Mouse (Mus musculus): Measurements from ENCODE around the gene Phf12. TPM values are rescaled to one million over a fixed set of nuclear protein-coding genes. Genes with fewer than 3 reads are reported as not detected.

Phf12 gene
- polyA plus RNA-seq, 1 experiment from 2014 or later = 14.5 TPM

DNA sequence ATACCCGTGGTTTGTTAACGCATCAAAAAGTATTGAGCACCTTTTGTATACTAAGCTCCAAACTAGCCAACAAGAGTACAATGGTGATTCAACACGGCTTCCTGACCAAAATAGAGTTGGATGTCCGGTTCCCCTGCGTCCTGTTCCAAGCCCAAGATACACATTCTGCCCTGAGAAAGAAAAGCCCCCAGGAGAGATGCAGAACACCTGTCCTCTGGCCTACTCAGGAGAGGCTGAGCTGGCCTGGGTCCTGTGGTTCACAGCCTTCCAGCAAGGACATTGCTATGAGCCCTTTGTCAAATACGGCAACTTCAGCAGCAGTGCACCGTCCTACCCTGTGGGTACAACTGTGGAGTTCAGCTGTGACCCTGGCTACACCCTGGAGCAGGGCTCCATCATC is 9.0 kb upstream of the Phf12 start:
- no peak for DNase-seq (ENCODE audit: low spot score)
- no peak for ATAC-seq (replicated peaks; ENCODE audit: insufficient number of reproducible peaks, low FRiP score, low TSS enrichment, low read depth)
- no peak overlapping the region for H3K4me2 ChIP-seq (ENCODE audit: low read depth, low read length)
- H3K36me3 ChIP-seq (replicated peaks; ENCODE audit: control insufficient read depth, insufficient read depth, low read depth, low read length) = no peaks in the 10 kb centered on the region
- no peaks in the 10 kb centered on the region for H3K9me3 ChIP-seq (replicated peaks; ENCODE audit: control insufficient read depth, low read length)
- no peak overlapping the region for H3K27ac ChIP-seq (replicated peaks; ENCODE audit: low read depth, low read length)
- WGBS = 86% methylated on average over 7 of the region's 7 CpGs
- H3K9ac ChIP-seq (replicated peaks; ENCODE audit: low read length) = no peak overlapping the region
- no peak overlapping the region for H3K4me3 ChIP-seq (ENCODE audit: low read depth, low read length)
- no peaks in the 10 kb centered on the region for H3K27me3 ChIP-seq (ENCODE audit: control insufficient read depth, insufficient read depth, low read length)
- H3K4me1 ChIP-seq (ENCODE audit: control insufficient read depth, insufficient read depth, low read length) = no peaks in the 10 kb centered on the region

DNA sequence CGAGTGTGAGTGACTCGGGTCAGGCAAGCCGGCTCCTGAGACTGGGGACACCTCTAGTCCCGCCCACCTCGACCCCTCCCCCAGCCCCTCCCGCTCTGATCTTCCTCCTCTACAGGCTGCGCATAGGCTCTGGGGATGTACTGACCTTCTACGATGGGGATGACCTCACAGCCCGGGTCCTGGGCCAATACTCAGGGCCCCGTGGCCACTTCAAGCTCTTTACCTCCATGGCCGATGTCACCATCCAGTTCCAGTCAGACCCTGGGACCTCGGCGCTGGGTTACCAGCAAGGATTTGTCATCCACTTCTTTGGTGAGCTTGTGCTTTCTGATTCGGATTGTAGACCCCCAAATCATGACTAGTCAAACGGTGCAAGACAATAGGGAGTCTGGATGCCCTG is 8.2 kb upstream of the Phf12 start:
- H3K9ac ChIP-seq (replicated peaks; ENCODE audit: low read length) = no peak overlapping the region
- no peak overlapping the region for H3K4me2 ChIP-seq (ENCODE audit: low read depth, low read length)
- H3K36me3 ChIP-seq (replicated peaks; ENCODE audit: control insufficient read depth, insufficient read depth, low read depth, low read length) = no peaks in the 10 kb centered on the region
- WGBS = 46% methylated on average over 15 of the region's 15 CpGs
- H3K9me3 ChIP-seq (replicated peaks; ENCODE audit: control insufficient read depth, low read length) = no peaks in the 10 kb centered on the region
- H3K4me3 ChIP-seq (ENCODE audit: low read depth, low read length) = no peak overlapping the region
- no peaks in the 10 kb centered on the region for H3K27me3 ChIP-seq (ENCODE audit: control insufficient read depth, insufficient read depth, low read length)
- H3K27ac ChIP-seq (replicated peaks; ENCODE audit: low read depth, low read length) = no peak overlapping the region
- DNase-seq (ENCODE audit: low spot score) = no peak
- H3K4me1 ChIP-seq (ENCODE audit: control insufficient read depth, insufficient read depth, low read length) = no peaks in the 10 kb centered on the region
- no peak for ATAC-seq (replicated peaks; ENCODE audit: insufficient number of reproducible peaks, low FRiP score, low TSS enrichment, low read depth)

DNA sequence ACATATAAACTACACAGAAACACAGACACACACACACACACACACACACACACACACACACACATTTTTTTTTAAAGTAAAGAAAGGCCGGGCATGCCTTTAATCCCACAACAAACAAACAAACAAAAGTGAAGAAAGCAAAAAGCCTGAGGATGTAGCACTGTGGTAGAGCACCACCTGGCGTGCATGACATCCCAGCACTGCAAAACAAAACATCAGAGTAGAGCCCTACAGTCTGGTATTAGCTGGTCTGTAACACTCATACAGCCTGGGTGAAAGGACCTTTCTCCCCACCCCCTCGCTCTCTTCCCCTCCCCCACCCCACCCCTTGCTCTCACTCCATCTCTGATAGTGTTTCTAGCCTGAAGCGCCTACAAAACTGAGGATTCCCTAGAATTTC is 6.7 kb upstream of the Phf12 start:
- no peaks in the 10 kb centered on the region for H3K4me1 ChIP-seq (ENCODE audit: control insufficient read depth, insufficient read depth, low read length)
- H3K27ac ChIP-seq (replicated peaks; ENCODE audit: low read depth, low read length) = no peak overlapping the region
- no peaks in the 10 kb centered on the region for H3K9me3 ChIP-seq (replicated peaks; ENCODE audit: control insufficient read depth, low read length)
- no peak overlapping the region for H3K4me3 ChIP-seq (ENCODE audit: low read depth, low read length)
- H3K9ac ChIP-seq (replicated peaks; ENCODE audit: low read length) = no peak overlapping the region
- DNase-seq (ENCODE audit: low spot score) (no peak), ATAC-seq (replicated peaks; ENCODE audit: insufficient number of reproducible peaks, low FRiP score, low TSS enrichment, low read depth) (no peak)
- no peaks in the 10 kb centered on the region for H3K27me3 ChIP-seq (ENCODE audit: control insufficient read depth, insufficient read depth, low read length)
- H3K4me2 ChIP-seq (ENCODE audit: low read depth, low read length) = no peak overlapping the region
- 25% methylated on average over 4 of the region's 4 CpGs for WGBS
- H3K36me3 ChIP-seq (replicated peaks; ENCODE audit: control insufficient read depth, insufficient read depth, low read depth, low read length) = no peaks in the 10 kb centered on the region

DNA sequence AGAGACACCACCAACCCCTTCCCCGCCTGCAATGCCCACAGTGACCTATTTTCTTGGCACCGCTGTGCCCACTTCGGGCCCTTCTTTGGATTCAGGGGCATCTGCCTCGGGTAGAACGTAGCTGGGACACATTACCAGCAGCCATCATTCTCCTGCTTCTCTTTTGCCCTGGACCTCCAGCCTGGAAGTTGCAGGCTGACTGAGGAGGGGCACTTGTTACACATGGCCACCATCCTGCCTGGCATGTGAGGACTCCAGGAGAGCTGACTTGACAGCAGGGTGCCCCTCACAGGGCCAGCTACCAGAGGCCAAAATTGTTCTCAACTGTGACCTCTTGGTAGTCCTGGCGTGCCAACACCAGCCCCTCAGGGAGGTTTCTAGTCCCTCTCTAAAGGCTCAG is 4.4 kb upstream of the Phf12 start:
- H3K9me3 ChIP-seq (replicated peaks; ENCODE audit: control insufficient read depth, low read length) = no peaks in the 10 kb centered on the region
- no peaks in the 10 kb centered on the region for H3K4me1 ChIP-seq (ENCODE audit: control insufficient read depth, insufficient read depth, low read length)
- H3K4me3 ChIP-seq (ENCODE audit: low read depth, low read length) = no peak overlapping the region
- H3K27me3 ChIP-seq (ENCODE audit: control insufficient read depth, insufficient read depth, low read length) = no peaks in the 10 kb centered on the region
- ATAC-seq (replicated peaks; ENCODE audit: insufficient number of reproducible peaks, low FRiP score, low TSS enrichment, low read depth) = no peak
- H3K27ac ChIP-seq (replicated peaks; ENCODE audit: low read depth, low read length) = no peak overlapping the region
- no peak overlapping the region for H3K9ac ChIP-seq (replicated peaks; ENCODE audit: low read length)
- H3K36me3 ChIP-seq (replicated peaks; ENCODE audit: control insufficient read depth, insufficient read depth, low read depth, low read length) = no peaks in the 10 kb centered on the region
- no peak overlapping the region for H3K4me2 ChIP-seq (ENCODE audit: low read depth, low read length)
- no peak for DNase-seq (ENCODE audit: low spot score)
- 83% methylated on average over 6 of the region's 6 CpGs for WGBS

DNA sequence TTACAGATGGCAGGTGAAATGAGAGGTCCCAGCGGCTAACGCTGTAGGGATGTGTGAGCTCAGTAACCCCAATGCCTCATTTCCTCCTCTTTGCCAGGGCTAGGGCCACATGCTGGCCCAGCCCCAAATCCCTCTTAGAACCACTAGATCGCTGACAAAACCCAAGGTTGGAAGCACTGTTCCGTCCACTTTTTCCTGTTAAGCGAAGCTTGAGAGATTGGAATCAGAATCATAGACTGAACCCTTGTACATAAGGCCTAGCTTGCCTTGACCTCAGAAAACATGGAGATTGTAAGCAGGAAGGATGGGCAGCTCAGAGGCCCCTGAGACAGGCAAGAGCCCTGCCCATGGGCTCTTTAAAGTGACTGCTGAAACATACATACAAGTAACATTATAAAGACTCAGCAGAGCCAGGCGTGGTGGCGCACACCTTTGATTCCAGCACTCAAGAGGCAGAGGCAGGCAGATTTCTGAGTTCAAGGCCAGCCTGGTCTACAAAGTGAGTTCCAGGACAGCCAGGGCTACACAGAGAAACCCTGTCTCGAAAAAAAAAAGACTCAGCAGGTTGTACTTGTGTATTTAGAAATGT is 3.2 kb upstream of the Phf12 start:
- H3K4me2 ChIP-seq (ENCODE audit: low read depth, low read length) = no peak overlapping the region
- DNase-seq (ENCODE audit: low spot score) (no peak), ATAC-seq (replicated peaks; ENCODE audit: insufficient number of reproducible peaks, low FRiP score, low TSS enrichment, low read depth) (no peak)
- H3K27ac ChIP-seq (replicated peaks; ENCODE audit: low read depth, low read length) = no peak overlapping the region
- H3K9me3 ChIP-seq (replicated peaks; ENCODE audit: control insufficient read depth, low read length) = no peaks in the 10 kb centered on the region
- WGBS = 80% methylated on average over 8 of the region's 8 CpGs
- H3K4me3 ChIP-seq (ENCODE audit: low read depth, low read length) = no peak overlapping the region
- H3K4me1 ChIP-seq (ENCODE audit: control insufficient read depth, insufficient read depth, low read length) = no peaks in the 10 kb centered on the region
- H3K36me3 ChIP-seq (replicated peaks; ENCODE audit: control insufficient read depth, insufficient read depth, low read depth, low read length) = no peaks in the 10 kb centered on the region
- no peak overlapping the region for H3K9ac ChIP-seq (replicated peaks; ENCODE audit: low read length)
- no peaks in the 10 kb centered on the region for H3K27me3 ChIP-seq (ENCODE audit: control insufficient read depth, insufficient read depth, low read length)

DNA sequence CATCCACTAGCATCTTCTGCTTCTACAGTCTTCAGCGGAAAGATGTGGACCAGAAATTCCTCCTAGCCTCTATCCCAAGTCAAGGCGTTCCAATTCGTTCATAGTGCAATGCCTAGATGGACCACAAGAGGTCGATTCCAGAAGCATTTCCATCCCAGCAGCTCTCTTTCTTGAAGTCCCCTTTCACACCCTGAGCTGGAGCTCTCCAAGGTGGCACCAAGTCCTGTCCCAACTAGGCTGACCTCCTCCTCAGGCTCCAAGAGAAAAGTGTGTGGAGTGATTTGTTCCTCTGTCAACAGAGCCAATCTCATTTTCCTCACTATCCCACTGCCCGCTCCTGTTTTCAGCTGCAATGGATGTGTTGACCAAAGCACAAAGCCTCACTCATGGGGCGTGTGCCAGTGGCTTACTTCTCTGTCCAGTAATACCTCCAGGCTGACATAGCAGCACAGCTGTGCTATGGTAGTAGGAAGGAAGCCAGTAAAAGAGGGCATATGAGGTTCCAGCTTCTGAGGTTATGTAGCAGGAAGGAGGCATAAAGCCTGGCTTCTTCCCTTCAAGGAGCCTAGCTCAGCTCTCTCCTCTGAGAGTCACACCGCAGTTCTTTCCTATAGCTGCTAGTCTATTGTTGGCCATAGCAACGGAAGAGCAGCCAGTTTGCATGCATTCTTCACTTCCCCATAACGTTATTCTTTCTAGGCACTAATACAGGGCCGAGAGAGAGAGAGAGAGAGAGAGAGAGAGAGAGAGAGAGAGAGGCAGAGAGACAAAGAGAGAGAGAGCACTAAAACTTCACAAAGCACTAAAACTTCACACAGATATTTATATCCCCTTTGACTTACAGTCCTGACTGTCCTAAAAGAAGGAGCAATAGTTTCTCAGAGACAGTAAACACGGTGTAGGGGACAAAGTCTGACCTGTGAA is 2.0 kb upstream of the Phf12 start:
- WGBS = 35% methylated on average over 11 of the region's 11 CpGs
- Histone ChIP-seq H3K27ac (replicated peaks; ENCODE audit: low read depth, low read length) (no peak overlapping the region), H3K27me3 (ENCODE audit: control insufficient read depth, insufficient read depth, low read length) (no peaks in the 10 kb centered on the region), H3K4me1 (ENCODE audit: control insufficient read depth, insufficient read depth, low read length) (no peaks in the 10 kb centered on the region), H3K4me3 (ENCODE audit: low read depth, low read length) (no peak overlapping the region), H3K9ac (replicated peaks; ENCODE audit: low read length) (no peak overlapping the region), H3K36me3 (replicated peaks; ENCODE audit: control insufficient read depth, insufficient read depth, low read depth, low read length) (no peaks in the 10 kb centered on the region), H3K9me3 (replicated peaks; ENCODE audit: control insufficient read depth, low read length) (no peaks in the 10 kb centered on the region), H3K4me2 (ENCODE audit: low read depth, low read length) (no peak overlapping the region)
- ATAC-seq (replicated peaks; ENCODE audit: insufficient number of reproducible peaks, low FRiP score, low TSS enrichment, low read depth) (no peak), DNase-seq (ENCODE audit: low spot score) (peak; percentile 83)

DNA sequence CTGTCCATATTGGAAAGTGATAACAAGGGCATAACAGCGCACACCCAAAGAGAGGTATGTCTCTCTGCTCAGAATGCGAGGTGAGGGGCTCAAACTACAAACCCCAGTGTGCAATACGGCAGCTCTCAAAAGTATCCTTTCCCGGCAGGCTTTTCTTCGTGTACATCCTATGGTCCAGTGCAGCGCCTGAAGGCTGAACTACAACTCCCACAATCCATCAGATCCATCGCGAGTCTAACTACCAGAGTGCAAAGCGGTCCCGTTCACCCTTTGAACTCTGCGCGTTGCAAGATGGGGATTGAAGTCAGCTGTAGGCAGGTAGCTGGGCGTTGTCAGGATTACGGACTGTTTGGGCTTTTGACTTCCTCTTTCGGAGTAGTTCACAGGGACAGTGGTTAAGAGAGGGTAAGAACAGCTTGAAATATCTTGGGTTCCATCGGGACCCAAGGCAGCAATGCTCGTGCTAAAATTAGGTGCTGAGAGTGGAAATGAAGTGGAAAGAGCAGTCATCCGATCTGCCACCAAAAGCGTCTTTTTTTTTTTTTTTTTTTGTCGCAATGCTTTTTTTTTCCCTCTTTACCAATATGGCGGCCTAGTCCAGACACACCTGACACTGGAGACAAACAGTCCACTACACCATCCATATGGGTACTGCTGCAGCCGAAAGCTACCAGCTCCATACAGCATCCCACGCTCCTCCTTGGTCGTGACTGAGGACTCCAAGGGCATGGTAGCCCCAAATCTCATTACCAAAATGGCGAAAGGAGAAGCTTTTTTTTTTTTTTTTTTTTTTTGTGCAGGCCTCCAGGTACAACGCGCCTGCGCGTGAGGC is 729 bp upstream of the Phf12 start:
- ATAC-seq (replicated peaks; ENCODE audit: insufficient number of reproducible peaks, low FRiP score, low TSS enrichment, low read depth) (peak; percentile 88), DNase-seq (ENCODE audit: low spot score) (peak; percentile 100)
- Histone ChIP-seq H3K27me3 (ENCODE audit: control insufficient read depth, insufficient read depth, low read length) (no peaks in the 10 kb centered on the region), H3K9me3 (replicated peaks; ENCODE audit: control insufficient read depth, low read length) (no peaks in the 10 kb centered on the region), H3K4me3 (ENCODE audit: low read depth, low read length) (peak overlapping the region; percentile 35), H3K9ac (replicated peaks; ENCODE audit: low read length) (peak overlapping the region; percentile 0; the same call in 1 of the 2 replicates), H3K4me1 (ENCODE audit: control insufficient read depth, insufficient read depth, low read length) (no peaks in the 10 kb centered on the region), H3K4me2 (ENCODE audit: low read depth, low read length) (peak overlapping the region; percentile 30), H3K27ac (replicated peaks; ENCODE audit: low read depth, low read length) (peak overlapping the region; percentile 72), H3K36me3 (replicated peaks; ENCODE audit: control insufficient read depth, insufficient read depth, low read depth, low read length) (no peaks in the 10 kb centered on the region)
- WGBS = under 1% methylated on average over 29 of the region's 29 CpGs

Measured in embryonic facial prominence, embryonic 11.5 days (tissue).